Mouse (Mus musculus): ENCODE results near the gene Atxn1.

- TF ChIP-seq CHD2 (IDR thresholded peaks at IDR 0.05; ENCODE audit: low read length) (no peak), BHLHE40 (IDR thresholded peaks at IDR 0.05; ENCODE audit: low read depth, low read length) (no peak)
Measured at GRCm38 (mm10) chr13:45726917-45727316, 237.9 kb downstream of the Atxn1 start.
